Mouse (Mus musculus): ENCODE data around the gene Kifc1. TPM values are rescaled to one million over a fixed set of nuclear protein-coding genes. Genes with fewer than 3 reads are reported as not detected.

The Kifc1 gene
- polyA plus RNA-seq, 1 experiment, result 1.6 TPM

DNA sequence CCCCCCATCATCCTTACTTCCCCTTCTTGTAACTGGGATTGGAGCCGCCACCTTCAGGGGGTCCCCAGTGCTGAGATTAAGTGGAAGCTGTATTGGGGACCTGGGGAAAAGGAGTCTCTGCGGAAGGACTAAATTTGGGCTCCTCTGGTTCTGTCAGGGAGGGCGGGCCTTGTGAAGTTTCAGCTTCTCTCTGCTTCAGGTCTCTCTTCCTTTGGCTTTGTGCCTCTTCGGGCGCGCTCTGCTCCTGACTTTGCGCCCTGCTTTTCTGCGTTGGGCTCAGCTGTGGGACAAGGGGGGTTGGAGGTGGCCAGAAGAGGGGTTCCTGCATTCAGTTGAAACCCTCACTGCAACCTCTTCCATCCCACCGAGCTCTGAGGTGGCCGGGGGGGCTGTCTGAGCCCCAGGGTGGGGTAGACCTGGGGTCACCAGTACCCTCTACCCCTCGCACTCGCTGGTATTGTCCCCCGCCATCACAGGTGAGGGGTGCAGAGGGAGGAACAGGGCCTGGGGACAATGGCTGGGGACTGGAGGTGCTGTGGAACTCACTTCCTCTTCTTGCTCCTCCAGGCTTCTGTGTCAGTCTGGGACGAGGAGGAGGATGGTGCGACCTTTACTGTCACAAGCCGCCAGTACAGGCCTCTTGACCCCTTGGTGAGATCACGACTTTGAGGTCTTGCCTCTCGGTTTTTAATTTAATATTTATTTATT is 40.9 kb upstream of the Kifc1 start:
- no peak for DNase-seq
- 61% methylated on average over 18 of the region's 18 CpGs for WGBS
- no peaks in the 10 kb centered on the region for H3K27me3 ChIP-seq (replicated peaks; ENCODE audit: control insufficient read depth, insufficient read depth, low read length)
- no peaks in the 10 kb centered on the region for H3K36me3 ChIP-seq (ENCODE audit: control insufficient read depth, insufficient read depth, low read length)
- no peaks in the 10 kb centered on the region for H3K4me1 ChIP-seq (ENCODE audit: control insufficient read depth, insufficient read depth, low read length)
- H3K27ac ChIP-seq (ENCODE audit: insufficient read depth, low read depth, low read length), result no peak overlapping the region
- H3K4me3 ChIP-seq (ENCODE audit: insufficient read depth, low read depth, low read length), result peak overlapping the region; percentile 83
- no peak for TF ChIP-seq POLR2A (IDR thresholded peaks at IDR 0.05; ENCODE audit: low read depth, low read length)

DNA sequence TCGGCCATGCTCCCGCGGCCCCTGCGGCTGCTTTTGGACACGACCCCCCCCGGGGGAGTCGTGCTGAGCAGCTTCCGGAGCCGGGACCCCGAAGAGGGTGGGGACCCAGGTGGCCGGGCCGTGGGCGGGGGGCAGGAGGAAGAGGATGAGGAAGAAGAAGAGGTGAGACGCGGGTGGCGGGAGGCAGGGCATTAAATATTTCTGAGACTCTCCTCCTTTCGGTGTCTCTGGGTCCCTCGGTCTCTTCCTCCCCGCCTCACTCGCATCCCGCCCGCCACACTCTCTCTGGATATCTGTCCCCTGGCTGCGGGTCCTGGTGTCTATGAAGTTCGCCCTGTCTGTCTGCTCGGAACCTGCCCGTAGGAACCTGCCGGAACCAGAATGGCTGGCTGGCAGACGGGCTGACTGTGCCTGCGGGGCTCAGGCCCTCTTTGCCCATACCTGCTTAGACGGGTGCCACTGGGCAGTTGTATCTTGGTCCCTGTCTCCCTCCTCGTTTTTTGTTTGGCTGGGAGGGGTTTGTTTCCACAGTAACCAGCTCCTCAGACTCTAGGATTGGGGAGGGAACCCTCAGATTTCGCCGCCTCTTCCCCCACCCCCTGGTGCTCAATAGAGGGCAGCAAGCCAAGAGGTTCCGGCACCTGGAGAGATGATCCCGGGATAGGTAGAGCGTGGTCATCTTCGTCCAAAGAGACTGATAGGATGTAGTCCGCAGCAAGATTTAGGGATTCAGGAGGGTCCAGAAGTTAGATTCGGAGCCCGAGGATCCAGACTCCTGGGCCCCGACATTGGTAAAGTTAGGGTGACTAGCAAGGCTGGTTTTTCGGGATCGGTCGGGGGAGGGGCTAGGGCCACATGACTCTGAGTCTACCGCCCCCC is 40.1 kb upstream of the Kifc1 start:
- Histone ChIP-seq H3K27me3 (replicated peaks; ENCODE audit: control insufficient read depth, insufficient read depth, low read length) (no peaks in the 10 kb centered on the region), H3K36me3 (ENCODE audit: control insufficient read depth, insufficient read depth, low read length) (no peaks in the 10 kb centered on the region), H3K4me3 (ENCODE audit: insufficient read depth, low read depth, low read length) (peak overlapping the region; percentile 83), H3K4me1 (ENCODE audit: control insufficient read depth, insufficient read depth, low read length) (no peaks in the 10 kb centered on the region), H3K27ac (ENCODE audit: insufficient read depth, low read depth, low read length) (peak overlapping the region; percentile 96)
- TF ChIP-seq CTCF (conservative IDR thresholded peaks at IDR 0.05; ENCODE audit: insufficient read depth, insufficient read length, low read depth, low read length) (no peak), POLR2A (IDR thresholded peaks at IDR 0.05; ENCODE audit: low read depth, low read length) (no peak)
- DNase-seq, result peak; percentile 85
- 2% methylated on average over 45 of the region's 45 CpGs for WGBS

- H3K27me3 ChIP-seq (replicated peaks; ENCODE audit: control insufficient read depth, insufficient read depth, low read length), result no peaks in the 10 kb centered on the region
- WGBS, result 1% methylated on average over 77 of the region's 80 CpGs
- TF ChIP-seq POLR2A (IDR thresholded peaks at IDR 0.05; ENCODE audit: low read depth, low read length), result no peak
- TF ChIP-seq CTCF (conservative IDR thresholded peaks at IDR 0.05; ENCODE audit: insufficient read depth, insufficient read length, low read depth, low read length), result 0 out of 2 replicates have a peak, but pooled peaks have one; percentile 18
- H3K4me1 ChIP-seq (ENCODE audit: control insufficient read depth, insufficient read depth, low read length), result no peaks in the 10 kb centered on the region
- peak; percentile 94 for DNase-seq
- peak within 1 kb of the TSS; percentile 83 for H3K4me3 ChIP-seq (ENCODE audit: insufficient read depth, low read depth, low read length)
- no peaks in the 10 kb centered on the region for H3K36me3 ChIP-seq (ENCODE audit: control insufficient read depth, insufficient read depth, low read length)
- peak within 1 kb of the TSS; percentile 96 for H3K27ac ChIP-seq (ENCODE audit: insufficient read depth, low read depth, low read length)
These were observed 39.2 kb upstream of the Kifc1 start, which contains the start of gene Rgl2 for GRCm38 (mm10) chr17:33929371-33930279. Gene Rgl2, plus strand, starts transcription at chr17:33929543.

GRCm38 (mm10) chr17:33928251-33928947 is 37.9 kb upstream of the Kifc1 start:
- no peaks in the 10 kb centered on the region for H3K27me3 ChIP-seq (replicated peaks; ENCODE audit: control insufficient read depth, insufficient read depth, low read length)
- no peaks in the 10 kb centered on the region for H3K4me1 ChIP-seq (ENCODE audit: control insufficient read depth, insufficient read depth, low read length)
- 56% methylated on average over 21 of the region's 21 CpGs for WGBS
- no peaks in the 10 kb centered on the region for H3K36me3 ChIP-seq (ENCODE audit: control insufficient read depth, insufficient read depth, low read length)
- DNase-seq, result no peak
- no peak for TF ChIP-seq CTCF (conservative IDR thresholded peaks at IDR 0.05; ENCODE audit: insufficient read depth, insufficient read length, low read depth, low read length)
- no peak for TF ChIP-seq POLR2A (IDR thresholded peaks at IDR 0.05; ENCODE audit: low read depth, low read length)
- no peak overlapping the region for H3K27ac ChIP-seq (ENCODE audit: insufficient read depth, low read depth, low read length)
- H3K4me3 ChIP-seq (ENCODE audit: insufficient read depth, low read depth, low read length), result peak overlapping the region; percentile 83; the same call in 1 of the 2 replicates

DNA sequence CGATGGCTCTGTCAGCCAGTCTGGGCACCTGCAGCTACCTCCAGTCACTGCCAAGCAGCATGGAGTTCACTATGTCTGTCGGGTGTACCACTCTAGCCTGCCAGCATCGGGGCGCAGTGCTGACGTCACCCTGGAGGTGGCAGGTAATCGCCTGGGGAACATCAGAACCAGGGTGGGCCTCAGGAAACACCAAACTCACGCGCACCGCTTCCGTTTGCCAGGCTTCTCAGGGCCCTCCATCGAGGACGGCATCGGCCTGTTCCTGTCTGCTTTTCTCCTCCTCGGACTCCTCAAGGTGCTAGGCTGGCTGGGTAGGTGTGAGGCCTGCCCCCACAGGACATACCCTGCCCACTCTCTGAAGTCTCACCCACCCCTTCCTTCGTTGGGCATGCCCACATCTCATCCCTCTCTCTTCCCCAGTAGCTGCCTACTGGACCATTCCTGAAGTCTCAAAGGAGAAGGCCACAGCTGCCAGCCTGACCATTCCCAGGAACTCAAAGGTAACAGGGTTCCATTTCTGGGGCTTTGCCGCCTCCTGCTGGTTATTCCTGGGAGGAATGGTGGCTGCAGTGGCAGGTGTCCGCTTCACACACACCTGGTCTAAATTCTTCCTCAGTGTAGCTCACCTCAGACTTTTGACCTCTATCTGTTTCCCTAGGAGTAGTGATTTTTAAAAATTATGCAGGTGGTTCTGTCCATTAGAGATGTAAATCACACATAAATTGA is 35.9 kb upstream of the Kifc1 start:
- no peak overlapping the region for H3K4me3 ChIP-seq (ENCODE audit: insufficient read depth, low read depth, low read length)
- no peaks in the 10 kb centered on the region for H3K27me3 ChIP-seq (replicated peaks; ENCODE audit: control insufficient read depth, insufficient read depth, low read length)
- H3K4me1 ChIP-seq (ENCODE audit: control insufficient read depth, insufficient read depth, low read length), result no peaks in the 10 kb centered on the region
- TF ChIP-seq CTCF (conservative IDR thresholded peaks at IDR 0.05; ENCODE audit: insufficient read depth, insufficient read length, low read depth, low read length), result peak; percentile 56
- no peak for TF ChIP-seq POLR2A (IDR thresholded peaks at IDR 0.05; ENCODE audit: low read depth, low read length)
- peak; percentile 51 for DNase-seq
- H3K36me3 ChIP-seq (ENCODE audit: control insufficient read depth, insufficient read depth, low read length), result no peaks in the 10 kb centered on the region
- WGBS, result 80% methylated on average over 17 of the region's 17 CpGs
- H3K27ac ChIP-seq (ENCODE audit: insufficient read depth, low read depth, low read length), result no peak overlapping the region
